Mouse (Mus musculus): ENCODE measurements at regions not wholly inside any gene's neighbourhood (a gene's known extent, or its start where the extent isn't known, plus 50 kb on each side); places are given as distances from the start of the nearest gene placed in this dataset.

GRCm38 (mm10) chr6:120596717-120597116 lies 65.6 kb upstream of the Hdhd5 start:
- WGBS, result 91% methylated on average over 3 of the region's 3 CpGs
- Histone ChIP-seq H3K9ac (no peak overlapping the region), H3K4me1 (replicated peaks; ENCODE audit: control insufficient read depth, insufficient read depth, low read length) (peaks cover 9% of the 10 kb centered on the region), H3K9me3 (ENCODE audit: control insufficient read depth, low read length) (no peaks in the 10 kb centered on the region), H3K4me3 (replicated peaks; ENCODE audit: low read length) (no peak overlapping the region), H3K27ac (no peak overlapping the region), H3K36me3 (replicated peaks; ENCODE audit: control insufficient read depth, insufficient read depth) (no peaks in the 10 kb centered on the region), H3K4me2 (replicated peaks) (no peak overlapping the region), H3K27me3 (ENCODE audit: control insufficient read depth, insufficient read depth, low read length) (no peaks in the 10 kb centered on the region)
- DNase-seq (ENCODE audit: low spot score) (no peak), ATAC-seq (ENCODE audit: low FRiP score) (no peak)

GRCm38 (mm10) chr6:120594463-120594862 lies 63.3 kb upstream of the Hdhd5 start:
- 89% methylated on average over 8 of the region's 8 CpGs for WGBS
- Histone ChIP-seq H3K36me3 (replicated peaks; ENCODE audit: control insufficient read depth, insufficient read depth) (no peaks in the 10 kb centered on the region), H3K4me1 (replicated peaks; ENCODE audit: control insufficient read depth, insufficient read depth, low read length) (peaks cover 9% of the 10 kb centered on the region), H3K9ac (no peak overlapping the region), H3K27me3 (ENCODE audit: control insufficient read depth, insufficient read depth, low read length) (no peaks in the 10 kb centered on the region), H3K27ac (no peak overlapping the region), H3K4me3 (replicated peaks; ENCODE audit: low read length) (no peak overlapping the region), H3K4me2 (replicated peaks) (no peak overlapping the region), H3K9me3 (ENCODE audit: control insufficient read depth, low read length) (no peaks in the 10 kb centered on the region)
- no peak for DNase-seq (ENCODE audit: low spot score)
- no peak for ATAC-seq (ENCODE audit: low FRiP score)

GRCm38 (mm10) chr6:120592705-120593104 lies 61.6 kb upstream of the Hdhd5 start:
- Histone ChIP-seq H3K9ac (no peak overlapping the region), H3K9me3 (ENCODE audit: control insufficient read depth, low read length) (no peaks in the 10 kb centered on the region), H3K27me3 (ENCODE audit: control insufficient read depth, insufficient read depth, low read length) (no peaks in the 10 kb centered on the region), H3K4me3 (replicated peaks; ENCODE audit: low read length) (no peak overlapping the region), H3K4me1 (replicated peaks; ENCODE audit: control insufficient read depth, insufficient read depth, low read length) (peaks cover 9% of the 10 kb centered on the region), H3K4me2 (replicated peaks) (no peak overlapping the region), H3K36me3 (replicated peaks; ENCODE audit: control insufficient read depth, insufficient read depth) (no peaks in the 10 kb centered on the region), H3K27ac (peak overlapping the region; percentile 29; the same call in 1 of the 2 replicates)
- 31% methylated on average over 7 of the region's 7 CpGs for WGBS
- ATAC-seq (ENCODE audit: low FRiP score) (no peak), DNase-seq (ENCODE audit: low spot score) (peak; percentile 20)

GRCm38 (mm10) chr6:120592031-120592681 lies 61.0 kb upstream of the Hdhd5 start:
- WGBS, result 3% methylated on average over 17 of the region's 17 CpGs
- ATAC-seq (ENCODE audit: low FRiP score), result no peak

DNA sequence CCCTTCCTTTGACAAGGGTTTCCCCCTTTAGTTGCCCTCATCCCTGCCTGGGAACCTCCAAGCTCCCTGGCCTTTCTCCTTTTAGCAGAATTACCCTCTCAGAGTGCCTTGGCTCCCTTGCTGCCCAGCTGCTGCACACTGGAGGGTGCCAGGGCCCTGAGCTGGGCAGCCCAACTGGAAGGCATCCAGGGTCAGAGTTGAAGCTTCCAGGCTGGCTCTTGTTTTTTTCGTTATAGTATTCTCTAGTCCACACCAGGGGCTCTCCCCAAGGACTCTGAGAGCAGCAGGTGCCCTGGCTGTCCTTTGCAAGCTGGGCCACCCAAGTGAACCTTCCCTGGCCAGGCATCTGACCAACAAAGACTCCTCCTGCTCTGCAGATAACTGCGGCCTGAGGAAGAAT lies 59.1 kb upstream of the Hdhd5 start:
- no peak for ATAC-seq (ENCODE audit: low FRiP score)
- no peak overlapping the region for H3K4me3 ChIP-seq (replicated peaks; ENCODE audit: low read length)
- H3K4me2 ChIP-seq (replicated peaks), result no peak overlapping the region
- DNase-seq (ENCODE audit: low spot score), result no peak
- H3K4me1 ChIP-seq (replicated peaks; ENCODE audit: control insufficient read depth, insufficient read depth, low read length), result peaks cover 9% of the 10 kb centered on the region
- H3K36me3 ChIP-seq (replicated peaks; ENCODE audit: control insufficient read depth, insufficient read depth), result no peaks in the 10 kb centered on the region
- H3K9me3 ChIP-seq (ENCODE audit: control insufficient read depth, low read length), result no peaks in the 10 kb centered on the region
- H3K9ac ChIP-seq, result no peak overlapping the region
- 56% methylated on average over 2 of the region's 2 CpGs for WGBS
- no peak overlapping the region for H3K27ac ChIP-seq
- H3K27me3 ChIP-seq (ENCODE audit: control insufficient read depth, insufficient read depth, low read length), result no peaks in the 10 kb centered on the region

More at GRCm38 (mm10) chr6:120592031-120592681, 61.0 kb upstream of the Hdhd5 start:
- no peak overlapping the region for H3K9ac ChIP-seq
- H3K4me1 ChIP-seq (replicated peaks; ENCODE audit: control insufficient read depth, insufficient read depth, low read length), result peaks cover 9% of the 10 kb centered on the region
- no peak overlapping the region for H3K4me3 ChIP-seq (replicated peaks; ENCODE audit: low read length)
- no peaks in the 10 kb centered on the region for H3K27me3 ChIP-seq (ENCODE audit: control insufficient read depth, insufficient read depth, low read length)
- H3K27ac ChIP-seq, result peak overlapping the region; percentile 29; the same call in 1 of the 2 replicates
- peak; percentile 24 for DNase-seq (ENCODE audit: low spot score)
- H3K4me2 ChIP-seq (replicated peaks), result no peak overlapping the region
- H3K36me3 ChIP-seq (replicated peaks; ENCODE audit: control insufficient read depth, insufficient read depth), result no peaks in the 10 kb centered on the region
- H3K9me3 ChIP-seq (ENCODE audit: control insufficient read depth, low read length), result no peaks in the 10 kb centered on the region

GRCm38 (mm10) chr6:120588701-120589659 lies 57.9 kb upstream of the Hdhd5 start:
- ATAC-seq (ENCODE audit: low FRiP score), result no peak
- peak; percentile 23 for DNase-seq (ENCODE audit: low spot score)
- Histone ChIP-seq H3K27me3 (ENCODE audit: control insufficient read depth, insufficient read depth, low read length) (no peaks in the 10 kb centered on the region), H3K4me2 (replicated peaks) (no peak overlapping the region), H3K9ac (no peak overlapping the region), H3K27ac (no peak overlapping the region), H3K9me3 (ENCODE audit: control insufficient read depth, low read length) (no peaks in the 10 kb centered on the region), H3K36me3 (replicated peaks; ENCODE audit: control insufficient read depth, insufficient read depth) (no peaks in the 10 kb centered on the region), H3K4me1 (replicated peaks; ENCODE audit: control insufficient read depth, insufficient read depth, low read length) (peaks cover 9% of the 10 kb centered on the region), H3K4me3 (replicated peaks; ENCODE audit: low read length) (no peak overlapping the region)
- 86% methylated on average over 11 of the region's 11 CpGs for WGBS

GRCm38 (mm10) chr6:120585941-120586280 lies 54.8 kb upstream of the Hdhd5 start:
- WGBS, result 57% methylated on average over 2 of the region's 2 CpGs
- H3K4me2 ChIP-seq (replicated peaks), result no peak overlapping the region
- H3K36me3 ChIP-seq (replicated peaks; ENCODE audit: control insufficient read depth, insufficient read depth), result no peaks in the 10 kb centered on the region
- no peak overlapping the region for H3K4me3 ChIP-seq (replicated peaks; ENCODE audit: low read length)
- no peak for DNase-seq (ENCODE audit: low spot score)
- H3K4me1 ChIP-seq (replicated peaks; ENCODE audit: control insufficient read depth, insufficient read depth, low read length), result peaks cover 2% of the 10 kb centered on the region; the same call in 1 of the 2 replicates
- no peak overlapping the region for H3K9ac ChIP-seq
- H3K9me3 ChIP-seq (ENCODE audit: control insufficient read depth, low read length), result no peaks in the 10 kb centered on the region
- no peak for ATAC-seq (ENCODE audit: low FRiP score)
- H3K27me3 ChIP-seq (ENCODE audit: control insufficient read depth, insufficient read depth, low read length), result no peaks in the 10 kb centered on the region
- no peak overlapping the region for H3K27ac ChIP-seq

- 33% methylated on average over 9 of the region's 9 CpGs for whole genome bisulfite sequencing
- H3K9me3 ChIP-seq (ENCODE audit: control insufficient read depth, low read length), result no peaks in the 10 kb centered on the region
- no peaks in the 10 kb centered on the region for H3K27me3 ChIP-seq (ENCODE audit: control insufficient read depth, insufficient read depth, low read length)
- peak; percentile 24 for DNase-seq (ENCODE audit: low spot score)
- H3K4me3 ChIP-seq (replicated peaks; ENCODE audit: low read length), result no peak overlapping the region
- ATAC-seq (ENCODE audit: low FRiP score), result no peak
- H3K27ac ChIP-seq, result no peak overlapping the region
- H3K4me1 ChIP-seq (replicated peaks; ENCODE audit: control insufficient read depth, insufficient read depth, low read length), result peaks cover 7% of the 10 kb centered on the region; the same call in 1 of the 2 replicates
- no peaks in the 10 kb centered on the region for H3K36me3 ChIP-seq (replicated peaks; ENCODE audit: control insufficient read depth, insufficient read depth)
- no peak overlapping the region for H3K4me2 ChIP-seq (replicated peaks)
- no peak overlapping the region for H3K9ac ChIP-seq
These were observed 54.2 kb upstream of the Hdhd5 start for GRCm38 (mm10) chr6:120585118-120585940.

GRCm38 (mm10) chr6:120581748-120582147 lies 50.6 kb upstream of the Hdhd5 start:
- no peaks in the 10 kb centered on the region for H3K9me3 ChIP-seq (ENCODE audit: control insufficient read depth, low read length)
- DNase-seq (ENCODE audit: low spot score), result no peak
- no peak overlapping the region for H3K27ac ChIP-seq
- no peak overlapping the region for H3K4me2 ChIP-seq (replicated peaks)
- H3K4me3 ChIP-seq (replicated peaks; ENCODE audit: low read length), result no peak overlapping the region
- H3K27me3 ChIP-seq (ENCODE audit: control insufficient read depth, insufficient read depth, low read length), result no peaks in the 10 kb centered on the region
- ATAC-seq (ENCODE audit: low FRiP score), result no peak
- H3K9ac ChIP-seq, result no peak overlapping the region
- WGBS, result 88% methylated on average over 2 of the region's 2 CpGs
- peaks cover 19% of the 10 kb centered on the region for H3K4me1 ChIP-seq (replicated peaks; ENCODE audit: control insufficient read depth, insufficient read depth, low read length)
- no peaks in the 10 kb centered on the region for H3K36me3 ChIP-seq (replicated peaks; ENCODE audit: control insufficient read depth, insufficient read depth)
